Mouse (Mus musculus): ENCODE measurements around the gene Hamp.

The Hamp gene

GRCm38 (mm10) chr7:30943909-30944635 is at the start of gene Hamp:
Gene Hamp (minus strand): TSS chr7:30944032.
- no peak for DNase-seq (ENCODE audit: low read depth)

GRCm38 (mm10) chr7:30992148-30992547 is 48.3 kb upstream of the Hamp start:
- peak; percentile 25 for DNase-seq (ENCODE audit: low read depth)

- DNase-seq (ENCODE audit: low read depth), result no peak
Observed at GRCm38 (mm10) chr7:30988519-30989162, 44.8 kb upstream of the Hamp start.

- no peak for DNase-seq (ENCODE audit: low read depth)
Observed at GRCm38 (mm10) chr7:30985357-30985756, 41.5 kb upstream of the Hamp start.

GRCm38 (mm10) chr7:30981703-30982102 is 37.9 kb upstream of the Hamp start:
- DNase-seq (ENCODE audit: low read depth), result no peak

GRCm38 (mm10) chr7:30973501-30974289 is 29.9 kb upstream of the Hamp start, which contains the start of gene Fam187b:
Gene Fam187b (plus strand): TSS chr7:30973790.
- DNase-seq (ENCODE audit: low read depth), result peak; percentile 92

- DNase-seq (ENCODE audit: low read depth), result no peak
Observed at GRCm38 (mm10) chr7:30973251-30973500, 29.3 kb upstream of the Hamp start, which contains the start of gene Lsr. Gene Lsr (minus strand): TSS chr7:30973464.

GRCm38 (mm10) chr7:30972426-30973250 is 28.8 kb upstream of the Hamp start:
- DNase-seq (ENCODE audit: low read depth), result no peak

- no peak for DNase-seq (ENCODE audit: low read depth)
Observed at GRCm38 (mm10) chr7:30971901-30972300, 28.1 kb upstream of the Hamp start.

GRCm38 (mm10) chr7:30969174-30969573 is 25.3 kb upstream of the Hamp start:
- no peak for DNase-seq (ENCODE audit: low read depth)

- no peak for DNase-seq (ENCODE audit: low read depth)
Observed at GRCm38 (mm10) chr7:30968611-30969010, 24.8 kb upstream of the Hamp start.

- DNase-seq (ENCODE audit: low read depth), result peak; percentile 67
Observed at GRCm38 (mm10) chr7:30966657-30967056, 22.8 kb upstream of the Hamp start.

GRCm38 (mm10) chr7:30965677-30966076 is 21.8 kb upstream of the Hamp start:
- DNase-seq (ENCODE audit: low read depth), result no peak

GRCm38 (mm10) chr7:30964366-30964765 is 20.5 kb upstream of the Hamp start:
- no peak for DNase-seq (ENCODE audit: low read depth)

- no peak for DNase-seq (ENCODE audit: low read depth)
Observed at GRCm38 (mm10) chr7:30962862-30963261, 19.0 kb upstream of the Hamp start.

- DNase-seq (ENCODE audit: low read depth), result no peak
Observed at GRCm38 (mm10) chr7:30959786-30960349, 16.0 kb upstream of the Hamp start.

GRCm38 (mm10) chr7:30958866-30959487 is 15.1 kb upstream of the Hamp start:
- no peak for DNase-seq (ENCODE audit: low read depth)

- no peak for DNase-seq (ENCODE audit: low read depth)
Observed at GRCm38 (mm10) chr7:30958109-30958865, 14.5 kb upstream of the Hamp start.

- DNase-seq (ENCODE audit: low read depth), result peak; percentile 88
Observed at GRCm38 (mm10) chr7:30957367-30957783, 13.5 kb upstream of the Hamp start.

GRCm38 (mm10) chr7:30956756-30957366 is 13.0 kb upstream of the Hamp start, which contains the start of gene Usf2:
Gene Usf2 (minus strand): TSS chr7:30956803.
- DNase-seq (ENCODE audit: low read depth), result peak; percentile 78

Data from 416B (cell line).